Mouse (Mus musculus) liver, embryonic 14.5 days (tissue): ENCODE results near the gene Dscam.

Experiments used
- CTCF ChIP-seq: IDR thresholded peaks from 2 replicates; pipeline ENCODE4 v1.5.1; 2016; ENCODE audit warnings: antibody characterized with exemption, low read depth, control low read depth
- EP300 ChIP-seq: IDR thresholded peaks from 2 replicates; pipeline ENCODE4 v1.6.1; 2016; ENCODE audit warnings: antibody characterized with exemption, low read depth

DNA sequence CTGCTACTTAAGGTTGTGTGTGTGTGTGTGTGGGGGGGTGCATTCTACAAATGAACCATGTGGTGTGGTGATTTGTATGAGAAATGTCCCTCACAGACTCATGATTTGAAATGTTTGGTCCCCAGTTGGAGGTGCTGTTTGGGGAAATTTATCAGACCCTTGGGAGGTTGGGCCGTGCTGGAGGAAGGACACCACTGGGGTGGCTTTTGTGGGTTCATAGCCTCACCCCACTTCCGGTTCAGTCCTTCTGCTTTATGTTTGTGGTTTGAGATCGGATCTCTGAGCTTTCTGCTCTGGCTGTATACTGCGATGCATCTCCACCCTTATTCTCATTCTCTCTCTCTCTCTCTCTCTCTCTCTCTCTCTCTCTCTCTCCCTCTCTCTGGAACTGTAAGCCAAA is 516.5 kb downstream of the Dscam start:
- TF ChIP-seq CTCF: no peak
- no peak for TF ChIP-seq EP300
